Mouse (Mus musculus) retina, adult 2 months (tissue): ENCODE results near the gene Inava.

Experiments used
- DNase-seq: peaks from one replicate; pipeline ENCODE4 v3.0.0-alpha.2; 2012; ENCODE audit warnings: low read depth, low spot score

The Inava gene

DNA sequence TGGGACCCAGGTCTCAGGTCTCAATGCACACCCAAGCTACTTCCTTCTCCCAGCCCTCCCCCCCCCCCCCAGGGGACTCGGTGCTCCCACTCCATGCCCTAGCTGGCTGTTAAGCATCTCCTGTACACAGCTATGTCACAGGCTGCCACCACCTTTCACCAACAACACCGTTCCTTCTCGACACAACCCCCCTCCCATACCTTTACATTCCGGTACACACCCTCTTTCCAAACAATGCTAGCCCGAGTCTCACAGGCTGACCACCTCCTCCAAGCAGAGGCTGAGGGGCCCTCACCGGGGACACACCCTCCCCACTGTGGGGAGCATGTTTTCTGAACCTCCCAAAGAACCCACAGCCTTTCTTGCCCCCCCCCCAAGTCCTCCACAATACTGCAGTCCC lies 2.5 kb downstream of the Inava start:
- DNase-seq = no peak

DNA sequence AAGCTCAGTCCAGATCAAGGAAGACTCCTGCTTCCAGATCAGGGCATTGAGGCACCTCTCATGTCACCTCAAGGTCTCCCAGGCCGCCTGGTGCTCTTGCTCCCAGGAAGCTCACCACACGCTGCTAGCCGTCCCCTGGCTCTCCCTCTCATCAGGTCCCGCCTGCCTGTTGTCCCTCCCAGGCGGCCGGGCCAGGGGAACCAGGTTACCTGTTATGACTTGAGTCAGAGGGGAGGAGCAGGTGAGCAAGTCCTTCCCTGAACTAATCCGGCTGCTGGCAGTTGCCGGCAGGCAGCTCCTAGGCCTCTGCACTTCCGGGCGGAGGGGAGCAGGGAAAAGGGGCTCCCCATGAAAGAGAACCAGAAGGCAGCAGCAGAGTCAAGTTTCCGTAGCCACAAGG lies 3.9 kb downstream of the Inava start:
- DNase-seq = no peak

DNA sequence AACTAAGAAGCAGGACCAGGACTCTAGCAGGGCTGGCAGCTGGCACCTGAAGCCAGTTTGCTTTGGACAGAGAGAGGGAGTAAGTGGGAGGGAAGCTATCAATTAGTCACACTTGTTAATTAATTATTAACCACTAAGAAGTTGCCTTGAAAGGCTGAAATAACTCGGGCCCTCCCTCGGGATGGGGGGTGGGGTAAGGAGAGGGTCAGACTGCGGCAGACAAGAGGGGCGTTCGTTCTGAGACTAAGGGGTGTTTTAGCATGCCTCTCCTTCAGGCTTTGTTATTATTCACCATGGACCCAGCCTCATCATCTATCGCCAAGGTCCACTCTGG lies 5.1 kb downstream of the Inava start:
- DNase-seq = no peak

DNA sequence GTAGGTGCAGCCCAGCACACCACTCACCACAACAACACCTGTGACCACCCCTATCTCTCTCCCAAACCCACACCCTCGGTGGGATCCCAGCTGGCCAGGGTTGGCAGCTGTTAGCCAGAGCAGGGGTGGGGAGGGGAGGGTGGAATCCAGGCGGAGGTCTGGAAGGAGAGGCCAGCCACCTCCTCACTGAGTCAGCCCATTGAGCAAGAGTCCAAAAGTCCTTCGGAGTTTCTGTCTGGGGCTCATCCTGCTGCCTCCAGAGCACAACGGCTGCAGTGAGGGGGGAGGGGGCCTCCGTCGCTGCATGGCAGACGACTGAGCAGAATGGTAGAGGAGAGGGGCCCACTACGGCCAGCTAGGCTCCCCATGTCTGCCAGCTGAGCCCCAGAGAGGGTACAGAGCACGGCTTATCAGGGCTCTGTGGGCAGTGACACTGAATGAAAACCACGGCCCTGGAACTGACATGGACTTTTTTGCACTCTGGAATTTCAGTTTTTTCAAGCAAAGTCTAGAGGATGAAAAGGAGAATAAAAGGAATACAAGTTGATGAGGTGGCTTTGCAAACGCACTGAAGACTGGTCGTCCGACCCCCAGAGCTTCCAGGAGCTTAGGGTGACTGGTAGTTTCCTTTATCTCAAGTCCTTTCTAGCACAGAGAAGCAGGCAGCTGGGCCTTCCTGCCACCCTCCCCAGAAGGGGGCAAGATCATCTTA lies 5.6 kb downstream of the Inava start:
- DNase-seq = no peak

DNA sequence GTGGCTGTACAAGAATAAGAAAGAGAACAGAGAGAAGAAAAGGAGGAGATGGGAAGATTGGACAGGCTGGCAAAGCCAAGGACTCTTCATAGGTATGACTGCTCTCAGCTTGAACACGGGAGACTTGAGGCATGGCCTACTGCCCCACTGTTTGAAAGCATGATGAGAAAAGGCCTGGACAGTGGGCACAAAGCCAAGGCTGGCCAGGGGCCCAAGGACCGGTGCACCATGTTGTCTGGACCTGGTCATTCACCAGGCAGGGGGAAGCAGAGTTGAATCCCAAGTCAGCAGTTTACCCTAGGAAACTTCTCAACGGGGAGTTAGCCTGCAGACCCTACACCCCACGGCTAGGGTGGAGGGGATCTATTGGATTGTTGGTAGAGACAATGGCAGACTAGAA lies 6.2 kb downstream of the Inava start:
- DNase-seq = no peak

DNA sequence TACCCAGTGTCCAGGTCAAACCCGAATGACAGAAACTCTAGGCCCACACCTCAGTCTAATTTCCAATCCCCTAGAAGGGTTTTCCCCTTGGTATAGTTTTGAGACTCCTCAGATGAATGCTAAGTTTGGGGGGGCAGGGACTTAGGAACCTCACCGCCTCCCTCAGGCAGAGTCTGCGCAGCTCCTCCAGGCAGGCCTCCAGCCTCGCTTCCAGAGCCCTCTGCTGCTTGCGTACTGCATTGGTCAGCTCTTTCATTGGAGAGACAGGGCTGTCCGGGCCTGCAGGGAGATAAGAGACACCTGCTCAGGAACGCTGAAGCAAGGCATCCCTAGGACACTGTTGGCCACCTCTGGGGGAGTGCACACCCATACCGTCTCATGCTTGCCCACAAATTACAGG lies 7.4 kb downstream of the Inava start:
- DNase-seq = no peak

DNA sequence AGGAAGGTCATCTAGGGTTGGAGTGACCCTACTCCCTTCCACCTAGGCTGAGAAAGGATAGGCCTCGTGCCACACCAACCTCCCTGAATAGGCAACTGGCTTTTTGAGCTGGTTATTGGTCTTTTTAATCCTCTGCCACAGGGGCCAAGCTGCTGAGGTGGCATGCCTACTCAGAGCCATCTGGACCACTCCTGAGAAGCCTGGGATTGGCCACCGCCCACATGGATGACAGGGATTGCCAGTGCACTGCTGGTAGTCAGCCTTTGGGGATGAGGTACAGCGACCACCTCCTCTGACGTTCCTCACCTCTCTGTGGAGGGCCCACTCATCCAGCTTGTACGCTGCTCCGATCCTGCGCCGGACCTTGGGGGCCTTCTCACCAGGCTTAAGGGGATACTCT lies 8.2 kb downstream of the Inava start:
- DNase-seq = no peak

DNA sequence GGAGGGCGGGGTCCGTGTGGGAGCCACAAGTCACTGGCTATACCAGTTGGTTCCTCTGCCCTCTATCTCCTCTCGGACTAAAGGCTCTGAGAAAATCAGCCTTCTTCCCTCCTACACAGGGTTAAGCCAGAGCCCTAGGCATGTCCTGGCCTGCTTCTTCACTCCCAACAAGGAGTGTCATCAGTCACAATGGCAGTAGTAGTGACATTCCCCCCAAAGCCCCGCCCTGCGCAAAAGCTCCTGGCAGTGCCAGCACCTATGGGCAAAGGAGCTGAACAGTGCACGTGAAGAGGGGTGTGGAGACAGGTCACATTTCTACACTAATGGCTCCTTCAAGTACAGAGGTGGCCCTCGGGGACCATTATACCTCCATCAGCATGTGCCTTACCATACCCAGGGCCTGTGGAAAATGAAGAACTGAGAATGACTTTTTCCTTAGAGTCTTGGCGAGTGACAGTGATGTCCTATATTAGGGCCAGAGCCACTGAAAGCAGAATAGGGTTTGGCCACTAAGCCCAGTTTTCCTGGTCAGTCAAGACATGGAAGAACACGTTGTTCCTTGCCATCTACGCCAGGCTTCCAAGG lies 10.2 kb downstream of the Inava start:
- no peak for DNase-seq

DNA sequence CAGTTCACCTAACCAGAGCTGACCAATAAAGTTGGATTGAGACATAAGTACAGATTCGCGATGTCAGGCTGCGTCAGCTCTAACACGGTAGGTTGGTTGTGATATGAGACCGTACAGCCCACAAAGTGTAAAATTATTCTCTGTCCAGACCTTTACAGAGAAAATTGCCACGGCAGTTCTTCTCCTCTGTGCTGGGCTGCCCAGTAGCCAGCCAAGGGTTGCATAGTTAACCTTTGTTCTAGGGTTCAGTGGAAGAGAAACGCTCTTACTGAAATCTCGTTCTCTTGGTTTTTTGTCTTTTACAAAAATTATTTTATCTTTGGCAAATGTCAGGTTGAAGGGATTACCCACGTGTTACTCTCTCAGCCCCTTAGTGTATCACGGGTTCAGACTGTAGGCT lies 11.7 kb downstream of the Inava start:
- DNase-seq = no peak

DNA sequence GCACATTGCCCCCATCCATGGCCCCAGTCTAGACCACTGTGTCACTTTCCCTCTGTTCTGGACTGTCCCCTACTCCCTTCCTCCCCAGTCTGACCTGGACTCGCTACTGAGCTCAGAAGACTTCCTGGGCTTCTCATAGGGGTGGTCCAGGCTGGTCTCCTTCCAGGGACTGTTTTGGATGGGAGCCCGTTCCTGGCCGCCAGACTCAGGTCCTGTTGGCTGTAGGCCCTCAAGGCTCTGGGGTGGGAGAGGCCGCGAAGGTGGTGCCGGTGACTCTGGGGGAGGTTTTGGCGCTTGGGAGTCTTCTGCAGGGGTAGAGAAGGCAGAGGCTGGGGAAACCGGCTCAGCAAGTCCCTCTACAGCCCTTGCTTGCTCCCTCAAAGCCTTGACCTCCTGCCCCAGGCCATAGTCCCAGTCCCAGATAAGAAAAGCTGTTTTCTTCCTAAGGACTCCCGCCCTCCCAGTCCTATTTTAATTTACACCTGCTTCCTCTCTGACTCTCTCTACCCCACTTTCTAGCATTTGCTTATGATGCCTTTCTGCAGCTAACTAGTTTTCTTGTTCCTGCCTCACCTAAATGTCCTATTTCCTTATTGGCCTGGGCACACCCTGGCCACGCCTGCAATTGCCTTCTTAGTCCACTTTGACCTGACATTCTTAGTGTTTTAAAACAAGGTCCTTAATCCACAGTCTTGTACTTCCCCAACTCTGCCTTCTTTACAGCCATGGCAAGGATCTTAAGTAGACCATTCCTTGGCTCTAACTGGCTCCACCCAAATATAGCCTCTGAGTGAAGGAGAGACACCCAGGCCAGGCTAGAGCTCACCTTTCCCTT lies 13.8 kb downstream of the Inava start:
- no peak for DNase-seq

DNA sequence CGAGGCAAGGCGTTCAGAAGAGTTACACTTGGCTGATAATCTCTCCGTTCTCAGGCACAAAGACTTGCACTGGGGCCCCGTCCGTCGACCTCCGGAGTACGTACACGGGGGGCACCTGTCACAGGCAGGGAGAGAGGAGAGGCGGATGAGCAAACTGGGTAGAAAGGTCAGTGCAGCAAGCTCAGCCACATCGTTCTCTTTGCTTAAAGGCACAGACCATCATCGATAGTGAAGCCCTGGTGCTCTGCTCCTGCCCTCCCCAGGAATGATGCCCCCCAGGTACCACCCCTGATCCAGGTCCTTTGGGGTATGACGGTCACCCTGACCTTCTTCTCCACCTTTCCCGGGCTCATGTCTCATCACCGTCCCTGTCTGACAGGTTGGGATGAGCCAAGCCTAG lies 19.8 kb downstream of the Inava start:
- no peak for DNase-seq

DNA sequence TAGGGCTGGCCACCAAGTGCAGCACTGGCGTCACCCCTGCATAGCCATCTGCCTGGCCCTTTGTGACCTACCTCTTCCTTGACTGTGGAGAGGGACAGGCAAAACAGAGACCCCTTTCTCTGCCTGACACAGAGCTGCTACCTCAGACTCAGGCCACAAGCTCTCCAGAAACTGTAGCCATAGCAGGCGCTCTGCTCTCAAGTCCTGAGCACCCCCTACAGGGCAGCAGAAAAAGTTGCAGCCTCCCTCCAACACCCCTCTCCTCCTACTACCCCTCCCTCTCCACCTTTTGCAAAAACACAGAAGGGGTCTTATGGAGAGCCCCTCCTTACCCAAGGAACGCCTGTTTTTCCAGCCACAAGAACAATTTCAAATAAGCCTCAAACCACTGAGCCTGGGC lies 21.3 kb downstream of the Inava start, which contains the start of gene Mroh3:
TSS of gene Mroh3 (minus strand) at position 26 of the 400 bp plus-strand sequence.
- peak; percentile 15 for DNase-seq

DNA sequence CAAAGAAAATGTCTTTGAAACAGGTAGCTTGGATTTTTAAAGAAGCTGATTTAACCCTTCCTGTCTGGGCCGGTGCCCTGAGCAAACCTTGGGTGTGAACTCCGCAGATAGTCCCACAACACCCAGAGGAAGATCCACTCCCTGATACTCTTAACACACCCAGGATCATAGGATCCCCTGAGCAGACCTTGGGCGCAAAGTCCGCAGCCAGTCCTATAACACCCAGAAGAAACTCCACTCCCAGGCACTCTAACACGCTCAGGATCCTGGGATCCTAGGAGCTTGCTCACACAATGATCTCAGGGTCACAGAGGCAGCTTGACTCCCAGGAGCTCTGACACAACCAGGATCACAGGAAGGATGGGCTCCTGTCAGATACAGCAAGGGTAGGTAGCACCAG lies 44.0 kb downstream of the Inava start:
- DNase-seq = no peak

DNA sequence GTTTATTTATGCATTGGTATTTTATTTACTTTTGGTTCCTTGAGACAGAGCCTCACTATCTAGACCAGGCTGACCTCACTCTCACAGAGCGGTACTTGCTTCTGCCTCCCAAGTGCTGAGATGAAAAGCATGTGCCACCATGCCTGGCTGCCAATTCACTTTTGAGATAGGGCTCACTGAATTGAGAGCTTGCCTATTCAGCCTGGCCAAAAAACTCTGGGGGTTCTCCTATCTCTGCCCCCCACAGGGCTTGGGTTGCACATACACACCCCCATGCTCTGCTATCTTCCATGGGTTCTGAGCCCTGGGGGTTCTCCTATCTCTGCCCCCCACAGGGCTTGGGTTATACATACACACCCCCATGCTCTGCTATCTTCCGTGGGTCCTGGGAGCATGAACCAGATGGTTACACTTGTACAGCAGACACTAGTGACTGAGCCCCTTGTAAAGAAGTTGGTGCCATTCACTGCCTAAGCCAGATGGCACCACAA lies 54.5 kb downstream of the Inava start:
- DNase-seq = no peak

DNA sequence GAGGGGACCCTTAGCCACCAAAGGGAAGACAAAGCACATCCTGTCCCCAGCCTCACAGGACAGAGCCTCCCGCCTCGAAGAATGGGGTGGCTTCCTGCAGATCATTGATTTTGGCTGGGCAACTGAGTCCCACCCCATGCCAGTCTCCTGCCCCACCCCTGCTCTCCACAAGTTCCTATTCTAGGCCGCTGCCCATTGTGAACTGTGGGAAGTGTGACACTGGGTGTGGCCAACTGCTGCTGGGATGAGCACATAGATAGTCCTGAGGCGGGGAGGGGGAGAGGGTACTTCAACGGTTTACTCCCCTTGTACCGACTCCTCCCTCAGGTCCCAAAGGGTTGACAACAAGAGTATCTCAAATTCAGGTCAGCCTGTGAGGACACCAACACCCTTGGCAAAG lies 55.3 kb downstream of the Inava start:
- DNase-seq = no peak

DNA sequence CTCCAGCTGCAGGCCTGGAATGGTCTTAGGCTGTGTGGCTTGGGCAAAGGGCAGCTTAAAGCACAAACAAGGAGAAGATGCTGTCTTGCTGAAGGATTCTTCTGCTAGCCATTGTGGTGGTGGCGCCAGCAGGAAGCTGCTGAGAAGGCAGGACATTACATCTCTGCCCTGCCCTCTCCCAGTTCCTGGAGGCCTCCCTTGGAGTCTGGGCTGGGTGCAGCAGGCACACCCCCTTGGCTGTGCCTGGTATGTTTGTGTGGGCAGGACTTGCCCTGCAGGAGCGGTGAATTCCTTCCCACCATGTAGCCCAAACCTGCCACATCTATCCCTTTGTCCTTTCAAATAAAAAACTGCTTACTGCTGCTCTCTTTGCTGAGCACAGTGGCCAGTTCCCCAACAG lies 57.0 kb downstream of the Inava start:
- no peak for DNase-seq

DNA sequence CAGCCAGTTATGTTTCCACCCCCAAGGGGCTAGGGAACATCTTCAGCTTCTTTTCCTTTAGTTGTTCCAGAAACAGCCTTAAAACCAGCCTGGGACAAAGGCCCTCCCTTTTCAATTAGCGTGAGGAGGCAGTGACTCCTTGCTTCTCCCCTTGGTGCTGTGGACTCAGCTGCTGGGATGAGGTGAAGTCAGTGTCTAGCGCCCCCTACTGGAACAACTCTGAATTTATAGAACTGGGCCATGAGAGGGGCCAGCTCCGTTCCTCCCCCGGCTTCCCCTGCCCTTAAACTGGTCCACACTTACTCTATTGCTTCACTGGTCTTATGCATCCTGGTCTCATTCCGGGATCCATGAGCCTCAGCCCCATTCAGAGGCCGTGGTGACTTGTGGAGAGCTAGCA lies 58.9 kb downstream of the Inava start:
- peak; percentile 40 for DNase-seq

DNA sequence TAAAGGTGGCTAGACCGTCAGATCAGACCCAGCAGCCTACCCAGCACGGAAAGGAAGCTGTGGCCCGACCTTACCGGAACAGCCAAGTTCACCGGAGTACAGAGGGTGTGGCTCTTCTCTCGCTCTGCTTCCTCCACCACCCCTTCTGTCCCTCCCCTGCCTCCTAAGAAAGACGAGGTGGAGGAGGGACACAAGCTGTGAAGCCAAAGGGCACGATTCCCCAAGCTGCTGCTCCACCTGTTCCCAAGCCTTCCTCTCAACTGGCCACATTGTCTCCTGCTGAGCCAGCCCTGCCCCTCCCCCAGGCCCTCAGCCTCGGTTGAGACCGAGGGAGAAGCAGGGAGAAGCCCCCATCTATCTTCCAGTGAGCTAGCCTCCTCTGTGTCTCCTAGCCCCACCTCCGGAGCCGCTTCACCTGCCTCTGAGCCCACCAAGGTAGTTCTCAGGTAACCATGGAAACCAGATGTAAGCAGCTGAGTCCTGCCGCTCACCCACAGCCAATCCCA lies 59.9 kb downstream of the Inava start:
- DNase-seq = no peak

DNA sequence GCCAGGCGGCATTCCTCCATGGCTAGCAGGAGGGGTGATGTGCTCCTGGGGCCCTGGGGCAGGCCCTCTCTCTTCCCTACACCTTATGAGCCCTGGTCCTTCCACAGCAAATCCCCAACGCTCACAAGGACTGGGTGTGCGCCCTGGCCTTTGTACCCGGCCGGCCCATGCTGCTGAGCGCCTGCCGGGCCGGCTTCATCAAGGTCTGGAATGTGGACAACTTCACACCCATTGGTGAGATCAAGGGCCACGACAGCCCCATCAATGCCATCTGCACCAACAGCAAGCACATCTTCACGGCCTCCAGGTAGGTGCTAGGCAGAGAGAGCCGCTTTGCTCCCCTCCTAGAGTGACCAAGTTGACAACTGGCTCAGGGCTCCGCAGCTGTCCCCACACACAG lies 61.4 kb downstream of the Inava start:
- DNase-seq = no peak

DNA sequence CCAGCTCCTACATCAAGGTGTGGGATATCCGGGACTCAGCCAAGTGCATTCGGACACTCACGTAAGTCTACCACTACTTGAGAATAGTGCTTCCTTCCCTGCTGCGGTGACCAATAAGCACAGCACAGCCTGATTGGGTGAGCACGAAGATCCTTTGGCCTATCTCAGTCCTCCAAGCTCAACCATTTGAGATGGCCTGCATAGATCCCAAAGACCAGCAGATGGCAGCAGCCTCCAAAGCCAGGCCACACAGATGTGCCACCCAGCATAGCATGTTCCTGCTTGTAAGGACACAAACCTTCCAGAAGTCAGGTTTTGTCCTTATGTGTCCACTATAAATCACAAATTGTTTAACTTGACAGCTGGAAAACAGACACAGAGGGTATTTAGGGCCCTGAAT lies 64.0 kb downstream of the Inava start:
- DNase-seq = peak; percentile 60

DNA sequence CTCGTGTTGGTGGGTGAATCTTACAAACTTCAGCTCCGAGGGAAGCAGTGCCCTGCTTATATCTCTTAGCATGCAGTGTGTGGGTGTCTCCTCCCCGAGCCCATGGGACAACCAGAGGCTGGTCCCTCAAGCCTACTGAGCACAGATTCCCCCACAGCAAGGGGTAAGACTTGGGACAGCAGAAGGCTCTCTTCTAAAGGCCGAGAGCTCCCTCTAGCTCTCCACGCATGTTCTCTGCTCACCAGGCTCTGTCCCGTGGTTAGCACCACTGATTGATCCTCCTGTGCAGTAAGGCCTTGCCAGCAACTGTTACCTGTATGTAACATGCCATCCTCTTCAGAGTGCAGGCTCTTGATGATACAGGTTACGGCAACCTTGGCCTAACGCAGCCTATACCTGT lies 66.4 kb downstream of the Inava start:
- no peak for DNase-seq

DNA sequence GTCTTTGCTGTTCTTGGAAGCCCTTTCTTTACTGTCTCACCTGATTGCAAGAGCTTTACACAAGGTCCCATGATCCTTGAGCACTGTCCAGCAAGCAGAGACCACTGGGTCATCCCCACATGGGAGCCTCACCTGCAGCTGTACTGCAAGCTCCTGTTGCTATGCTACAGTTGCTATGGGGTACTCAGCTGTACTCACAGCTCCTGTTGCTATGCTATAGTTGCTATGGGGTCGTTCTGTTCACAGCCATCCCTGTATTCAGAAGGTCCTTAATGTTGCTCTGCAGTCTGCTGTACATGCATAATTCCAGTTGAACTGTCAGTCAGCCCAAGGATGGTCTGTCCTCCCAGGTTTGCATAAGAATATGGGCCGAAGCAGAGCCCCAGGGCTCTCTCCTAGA lies 68.6 kb downstream of the Inava start:
- no peak for DNase-seq
